Mouse (Mus musculus) liver, postnatal 0 days (tissue): Measurements from ENCODE around the gene N4bp2.

Source experiments
- CTCF ChIP-seq: sonication (generic); IDR thresholded peaks from 2 replicates; pipeline ENCODE4 v1.5.1; 2016; ENCODE audit warnings: antibody characterized with exemption, low read depth
- EP300 ChIP-seq: IDR thresholded peaks from 2 replicates; pipeline ENCODE4 v1.6.1; 2016; ENCODE audit warnings: antibody characterized with exemption, low read depth, mild to moderate bottlenecking

- TF ChIP-seq CTCF = no peak
- TF ChIP-seq EP300 = no peak
These were observed 79.6 kb downstream of the N4bp2 start for GRCm38 (mm10) chr5:65842947-65843346.
